Mouse (Mus musculus): Measurements from ENCODE around the gene Pcolce. TPM values are rescaled to one million over a fixed set of nuclear protein-coding genes. Genes with fewer than 3 reads are reported as not detected.
A peak's percentile ranks its signal among the peaks of the same experiment; 100 is the strongest.

Gene Pcolce
- polyA plus RNA-seq, 1 experiment from 2014 or later, result 75.5 TPM

- Histone ChIP-seq H3K4me1 (ENCODE audit: control insufficient read depth, insufficient read depth, low read length) (no peaks in the 10 kb centered on the region), H3K36me3 (ENCODE audit: control insufficient read depth, insufficient read depth, low read length) (no peaks in the 10 kb centered on the region; the same call in 1 of the 2 replicates), H3K4me3 (ENCODE audit: low read depth, low read length) (no peak overlapping the region), H3K4me2 (ENCODE audit: low read depth) (no peak overlapping the region), H3K9ac (ENCODE audit: low read length) (no peak overlapping the region), H3K27me3 (ENCODE audit: control insufficient read depth, insufficient read depth, low read length) (peaks cover 28% of the 10 kb centered on the region), H3K27ac (ENCODE audit: low read depth, low read length) (no peak overlapping the region), H3K9me3 (ENCODE audit: control insufficient read depth, low read length) (no peaks in the 10 kb centered on the region)
- DNase-seq (ENCODE audit: low spot score), result no peak
- no peak for ATAC-seq (ENCODE audit: insufficient read depth, low FRiP score, low TSS enrichment)
- WGBS, result 63% methylated on average over 9 of the region's 9 CpGs
Observed at GRCm38 (mm10) chr5:137647827-137648601, 34.4 kb upstream of the Pcolce start.

- no peak for ATAC-seq (ENCODE audit: insufficient read depth, low FRiP score, low TSS enrichment)
- Histone ChIP-seq H3K4me1 (ENCODE audit: control insufficient read depth, insufficient read depth, low read length) (no peaks in the 10 kb centered on the region), H3K36me3 (ENCODE audit: control insufficient read depth, insufficient read depth, low read length) (peaks cover 6% of the 10 kb centered on the region), H3K4me2 (ENCODE audit: low read depth) (peak within 1 kb of the TSS; percentile 35), H3K9ac (ENCODE audit: low read length) (no peak within 1 kb of the TSS), H3K4me3 (ENCODE audit: low read depth, low read length) (peak within 1 kb of the TSS; percentile 23), H3K27ac (ENCODE audit: low read depth, low read length) (no peak within 1 kb of the TSS), H3K9me3 (ENCODE audit: control insufficient read depth, low read length) (no peaks in the 10 kb centered on the region), H3K27me3 (ENCODE audit: control insufficient read depth, insufficient read depth, low read length) (peaks cover 28% of the 10 kb centered on the region)
- DNase-seq (ENCODE audit: low spot score), result no peak
- 7% methylated on average over 11 of the region's 11 CpGs for WGBS
Observed at GRCm38 (mm10) chr5:137645652-137646091, 32.1 kb upstream of the Pcolce start, which contains the start of gene Irs3. TSS of gene Irs3 (minus strand) at chr5:137645714.

GRCm38 (mm10) chr5:137645091-137645651 lies 31.6 kb upstream of the Pcolce start:
- no peaks in the 10 kb centered on the region for H3K9me3 ChIP-seq (ENCODE audit: control insufficient read depth, low read length)
- ATAC-seq (ENCODE audit: insufficient read depth, low FRiP score, low TSS enrichment) (no peak), DNase-seq (ENCODE audit: low spot score) (no peak)
- 2% methylated on average over 44 of the region's 44 CpGs for WGBS
- peaks cover 6% of the 10 kb centered on the region for H3K36me3 ChIP-seq (ENCODE audit: control insufficient read depth, insufficient read depth, low read length)
- H3K27me3 ChIP-seq (ENCODE audit: control insufficient read depth, insufficient read depth, low read length), result peaks cover 28% of the 10 kb centered on the region
- no peak overlapping the region for H3K9ac ChIP-seq (ENCODE audit: low read length)
- H3K27ac ChIP-seq (ENCODE audit: low read depth, low read length), result no peak overlapping the region
- peak overlapping the region; percentile 35 for H3K4me2 ChIP-seq (ENCODE audit: low read depth)
- peak overlapping the region; percentile 23 for H3K4me3 ChIP-seq (ENCODE audit: low read depth, low read length)
- no peaks in the 10 kb centered on the region for H3K4me1 ChIP-seq (ENCODE audit: control insufficient read depth, insufficient read depth, low read length)

GRCm38 (mm10) chr5:137644484-137644883 lies 30.9 kb upstream of the Pcolce start:
- ATAC-seq (ENCODE audit: insufficient read depth, low FRiP score, low TSS enrichment), result no peak
- DNase-seq (ENCODE audit: low spot score), result no peak
- H3K27me3 ChIP-seq (ENCODE audit: control insufficient read depth, insufficient read depth, low read length), result peaks cover 28% of the 10 kb centered on the region
- no peak overlapping the region for H3K9ac ChIP-seq (ENCODE audit: low read length)
- no peak overlapping the region for H3K4me2 ChIP-seq (ENCODE audit: low read depth)
- H3K4me1 ChIP-seq (ENCODE audit: control insufficient read depth, insufficient read depth, low read length), result no peaks in the 10 kb centered on the region
- no peak overlapping the region for H3K27ac ChIP-seq (ENCODE audit: low read depth, low read length)
- H3K4me3 ChIP-seq (ENCODE audit: low read depth, low read length), result no peak overlapping the region
- peaks cover 10% of the 10 kb centered on the region for H3K36me3 ChIP-seq (ENCODE audit: control insufficient read depth, insufficient read depth, low read length)
- no peaks in the 10 kb centered on the region for H3K9me3 ChIP-seq (ENCODE audit: control insufficient read depth, low read length)
- WGBS, result 40% methylated on average over 19 of the region's 19 CpGs

GRCm38 (mm10) chr5:137642886-137643285 lies 29.3 kb upstream of the Pcolce start:
- ATAC-seq (ENCODE audit: insufficient read depth, low FRiP score, low TSS enrichment), result no peak
- DNase-seq (ENCODE audit: low spot score), result no peak
- H3K9me3 ChIP-seq (ENCODE audit: control insufficient read depth, low read length), result no peaks in the 10 kb centered on the region
- H3K4me1 ChIP-seq (ENCODE audit: control insufficient read depth, insufficient read depth, low read length), result no peaks in the 10 kb centered on the region
- WGBS, result 64% methylated on average over 4 of the region's 4 CpGs
- peaks cover 28% of the 10 kb centered on the region for H3K27me3 ChIP-seq (ENCODE audit: control insufficient read depth, insufficient read depth, low read length)
- no peak overlapping the region for H3K9ac ChIP-seq (ENCODE audit: low read length)
- no peak overlapping the region for H3K4me3 ChIP-seq (ENCODE audit: low read depth, low read length)
- H3K4me2 ChIP-seq (ENCODE audit: low read depth), result no peak overlapping the region
- H3K36me3 ChIP-seq (ENCODE audit: control insufficient read depth, insufficient read depth, low read length), result peaks cover 13% of the 10 kb centered on the region
- no peak overlapping the region for H3K27ac ChIP-seq (ENCODE audit: low read depth, low read length)

GRCm38 (mm10) chr5:137641054-137641453 lies 27.5 kb upstream of the Pcolce start, which contains the start of gene Sap25:
TSS of gene Sap25 (plus strand) at chr5:137641334.
- Histone ChIP-seq H3K4me2 (ENCODE audit: low read depth) (no peak within 1 kb of the TSS), H3K4me1 (ENCODE audit: control insufficient read depth, insufficient read depth, low read length) (no peaks in the 10 kb centered on the region), H3K9me3 (ENCODE audit: control insufficient read depth, low read length) (no peaks in the 10 kb centered on the region), H3K27ac (ENCODE audit: low read depth, low read length) (no peak within 1 kb of the TSS), H3K36me3 (ENCODE audit: control insufficient read depth, insufficient read depth, low read length) (peaks cover 19% of the 10 kb centered on the region), H3K27me3 (ENCODE audit: control insufficient read depth, insufficient read depth, low read length) (peaks cover 28% of the 10 kb centered on the region), H3K4me3 (ENCODE audit: low read depth, low read length) (no peak within 1 kb of the TSS), H3K9ac (ENCODE audit: low read length) (no peak within 1 kb of the TSS)
- 89% methylated on average over 19 of the region's 19 CpGs for WGBS
- no peak for DNase-seq (ENCODE audit: low spot score)
- ATAC-seq (ENCODE audit: insufficient read depth, low FRiP score, low TSS enrichment), result no peak

- no peaks in the 10 kb centered on the region for H3K9me3 ChIP-seq (ENCODE audit: control insufficient read depth, low read length)
- ATAC-seq (ENCODE audit: insufficient read depth, low FRiP score, low TSS enrichment), result no peak
Observed at GRCm38 (mm10) chr5:137639472-137639871, 25.9 kb upstream of the Pcolce start.

GRCm38 (mm10) chr5:137633397-137634084 lies 20.0 kb upstream of the Pcolce start:
- Histone ChIP-seq H3K4me2 (ENCODE audit: low read depth) (no peak overlapping the region), H3K27ac (ENCODE audit: low read depth, low read length) (no peak overlapping the region), H3K4me3 (ENCODE audit: low read depth, low read length) (no peak overlapping the region), H3K9me3 (ENCODE audit: control insufficient read depth, low read length) (no peaks in the 10 kb centered on the region), H3K27me3 (ENCODE audit: control insufficient read depth, insufficient read depth, low read length) (no peaks in the 10 kb centered on the region), H3K9ac (ENCODE audit: low read length) (no peak overlapping the region), H3K36me3 (ENCODE audit: control insufficient read depth, insufficient read depth, low read length) (peaks cover 6% of the 10 kb centered on the region), H3K4me1 (ENCODE audit: control insufficient read depth, insufficient read depth, low read length) (peaks cover 20% of the 10 kb centered on the region)
- DNase-seq (ENCODE audit: low spot score) (no peak), ATAC-seq (ENCODE audit: insufficient read depth, low FRiP score, low TSS enrichment) (no peak)
- 84% methylated on average over 12 of the region's 12 CpGs for WGBS

More at GRCm38 (mm10) chr5:137639472-137639871, 25.9 kb upstream of the Pcolce start:
- 82% methylated on average over 7 of the region's 7 CpGs for WGBS
- H3K9ac ChIP-seq (ENCODE audit: low read length), result no peak overlapping the region; the same call in 1 of the 2 replicates
- DNase-seq (ENCODE audit: low spot score), result no peak
- peaks cover 19% of the 10 kb centered on the region for H3K36me3 ChIP-seq (ENCODE audit: control insufficient read depth, insufficient read depth, low read length)
- no peak overlapping the region for H3K4me2 ChIP-seq (ENCODE audit: low read depth)
- H3K27me3 ChIP-seq (ENCODE audit: control insufficient read depth, insufficient read depth, low read length), result peaks cover 13% of the 10 kb centered on the region
- no peak overlapping the region for H3K4me3 ChIP-seq (ENCODE audit: low read depth, low read length)
- H3K4me1 ChIP-seq (ENCODE audit: control insufficient read depth, insufficient read depth, low read length), result no peaks in the 10 kb centered on the region
- no peak overlapping the region for H3K27ac ChIP-seq (ENCODE audit: low read depth, low read length)
